Mouse (Mus musculus) gastrocnemius, postnatal 4 days (tissue): ENCODE measurements around the gene Astn2. TPM values are rescaled to one million over a fixed set of nuclear protein-coding genes. Genes with fewer than 3 reads are reported as not detected.

ENCODE experiments used
- DNase-seq, 2 experiments: peaks; one replicate each; pipeline ENCODE4 v3.0.0; 2021 to 2022; ENCODE audit warnings: low spot score in 2 of 2, mixed read lengths in 2 of 2
- total RNA-seq, 2 experiments: library from RNA; stranded (reverse); gene quantifications; 2 replicates each; pipeline ENCODE4 v1.2.3; 2021

Gene Astn2
- total RNA-seq, 2 experiments from 2014 or later: 3.3 to 4.3 TPM

DNA sequence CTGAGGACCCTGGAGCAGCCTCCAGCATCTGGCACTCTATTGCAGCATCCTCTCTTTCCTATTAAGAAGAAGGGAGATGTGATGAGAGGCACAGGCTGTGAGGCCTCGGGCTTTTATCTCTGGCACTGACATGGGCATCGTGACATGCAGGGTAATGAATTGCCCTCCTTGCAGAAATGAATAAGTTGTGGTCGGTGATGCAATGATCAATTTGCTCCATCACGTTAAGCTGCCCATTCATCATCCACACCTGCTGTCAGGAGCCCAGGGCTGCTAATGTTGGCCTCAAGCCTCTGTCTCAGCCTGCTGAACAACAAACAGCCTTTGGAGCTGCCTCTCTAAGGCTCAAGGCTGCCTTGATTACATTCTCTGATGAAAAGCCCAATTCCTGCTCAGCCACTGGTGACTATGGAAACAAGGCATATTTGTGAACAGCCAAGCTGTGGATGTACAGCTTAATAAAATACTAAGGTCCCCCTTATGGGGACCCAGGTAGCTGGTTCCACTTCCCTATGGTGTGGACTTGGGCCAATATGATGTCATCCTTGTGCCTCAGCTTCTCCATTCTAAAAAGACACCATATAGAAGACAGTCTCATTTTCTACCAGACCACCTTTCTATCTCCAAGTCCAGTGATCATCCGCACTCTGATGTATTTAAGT, 515.9 kb downstream of the Astn2 start:
- DNase-seq: no peak

DNA sequence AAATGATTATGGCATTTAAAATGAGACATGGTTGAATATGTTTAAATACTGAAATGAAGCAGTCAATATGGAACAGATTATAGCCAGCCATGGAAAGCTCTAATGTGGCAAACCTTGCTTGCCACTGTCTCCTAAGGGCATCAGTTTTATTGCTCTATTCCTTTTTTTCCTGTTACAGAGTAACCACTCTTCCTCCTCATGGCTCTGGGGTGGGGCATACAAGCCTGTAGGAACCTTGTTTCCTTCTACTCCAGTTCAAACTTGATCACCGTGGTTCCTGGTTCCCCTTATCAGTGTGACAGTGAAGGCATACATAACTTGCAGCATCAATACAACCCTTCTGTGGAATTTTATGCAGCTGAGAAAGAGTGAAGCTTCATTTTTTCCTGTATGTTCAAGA, 517.5 kb downstream of the Astn2 start:
- no peak for DNase-seq

DNA sequence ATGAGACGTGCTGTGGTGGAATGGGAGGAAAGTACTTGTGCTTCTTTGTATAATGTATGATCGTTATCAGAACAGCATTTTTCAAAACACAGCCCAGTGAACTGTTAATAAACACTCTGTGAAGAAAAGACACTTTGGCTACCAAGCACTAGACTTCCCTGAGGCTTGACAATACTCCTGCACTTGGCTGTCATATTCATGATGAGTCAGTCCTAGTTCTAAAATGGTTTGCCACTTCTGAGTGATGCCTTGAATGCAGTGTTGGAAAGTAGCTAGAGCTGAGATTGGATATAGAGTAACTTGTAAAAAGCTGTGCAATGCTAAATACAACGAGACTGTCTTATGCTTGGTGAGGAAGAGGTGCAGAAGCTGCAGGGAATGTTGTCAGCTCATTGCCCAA, 518.5 kb downstream of the Astn2 start:
- no peak for DNase-seq

DNA sequence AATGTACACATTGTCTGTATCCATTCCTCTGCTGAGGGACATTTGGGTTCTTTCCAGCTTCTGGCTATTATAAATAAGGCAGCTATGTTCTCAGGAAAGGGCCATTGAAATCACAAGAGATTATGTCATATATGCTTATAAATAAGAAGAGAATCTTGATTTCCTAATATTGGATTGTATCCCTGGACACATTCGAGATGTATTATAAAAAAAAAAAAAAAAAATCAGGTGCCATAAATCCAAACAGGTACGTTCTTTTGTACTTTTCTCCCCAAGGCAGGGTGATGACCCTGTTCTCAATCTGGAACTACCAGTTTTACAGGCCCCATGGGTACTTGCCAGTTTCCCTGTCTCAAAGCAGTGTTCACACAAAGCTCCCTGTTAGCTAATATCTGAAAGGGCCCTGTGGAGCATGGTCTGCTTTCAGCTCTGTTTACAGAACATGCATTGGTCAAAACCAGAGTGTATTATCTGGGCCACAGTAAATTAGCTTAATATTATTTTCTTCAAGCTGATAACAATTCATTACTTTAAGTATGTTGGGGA, 530.1 kb downstream of the Astn2 start:
- no peak for DNase-seq

DNA sequence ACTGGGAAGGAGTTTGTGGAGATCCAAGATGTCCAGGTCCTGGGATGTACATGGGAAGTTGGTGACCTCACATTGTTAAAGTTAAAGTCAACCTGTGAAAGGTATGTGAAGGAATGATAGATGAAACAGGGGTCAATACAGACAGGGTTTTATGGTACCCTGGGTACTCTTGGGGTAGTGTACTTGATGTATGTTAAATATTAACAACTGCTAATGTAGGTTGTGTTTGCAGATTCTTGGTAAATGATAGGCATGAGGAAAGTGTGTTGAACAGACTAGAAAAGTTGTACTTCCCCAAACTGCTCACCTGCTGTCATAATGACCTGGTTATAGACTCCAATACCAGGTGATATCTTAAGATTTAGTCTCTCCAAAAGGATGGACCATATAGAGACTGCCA, 539.9 kb downstream of the Astn2 start:
- DNase-seq: no peak

DNA sequence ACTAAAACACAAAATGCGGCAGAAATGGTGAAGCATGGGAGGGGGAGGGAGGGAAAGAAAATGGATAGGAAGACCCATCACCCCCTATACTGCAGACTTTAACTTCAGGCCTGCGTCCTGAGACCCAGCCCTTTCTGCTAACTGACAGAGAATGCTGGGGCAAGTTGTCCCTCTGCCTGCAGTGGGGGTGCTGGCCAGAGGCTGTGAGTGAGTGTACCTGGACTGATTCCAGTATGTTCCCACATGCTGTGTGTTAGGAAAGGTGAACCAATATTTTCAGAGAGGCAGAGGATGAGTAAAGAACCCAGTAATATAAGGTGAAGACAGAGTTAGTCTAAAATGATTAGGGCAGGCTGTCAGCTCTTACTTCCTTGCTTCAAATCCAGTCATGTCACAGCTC, 561.2 kb downstream of the Astn2 start:
- DNase-seq: no peak

DNA sequence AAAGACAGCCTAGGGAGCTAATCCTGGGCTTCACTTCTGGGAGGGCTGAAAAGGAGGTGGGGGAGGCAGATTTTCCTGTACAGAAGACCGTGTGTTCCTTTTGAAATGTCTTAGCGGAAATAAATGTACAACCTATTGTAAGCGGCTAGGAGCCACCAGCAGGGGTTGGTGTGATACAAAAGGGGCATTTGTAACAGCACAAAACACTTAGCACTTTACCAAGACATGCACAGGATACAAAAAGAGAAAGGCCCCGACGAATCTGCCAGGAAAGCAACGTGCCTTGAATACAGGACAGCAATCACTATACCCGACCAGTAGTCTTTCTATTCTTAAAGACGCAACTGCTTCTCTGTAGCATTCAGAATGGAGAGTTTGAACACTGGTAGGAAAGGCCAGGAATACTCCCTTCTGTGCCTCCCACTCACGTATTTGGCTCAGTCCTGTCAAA, 564.8 kb downstream of the Astn2 start:
- no peak for DNase-seq

DNA sequence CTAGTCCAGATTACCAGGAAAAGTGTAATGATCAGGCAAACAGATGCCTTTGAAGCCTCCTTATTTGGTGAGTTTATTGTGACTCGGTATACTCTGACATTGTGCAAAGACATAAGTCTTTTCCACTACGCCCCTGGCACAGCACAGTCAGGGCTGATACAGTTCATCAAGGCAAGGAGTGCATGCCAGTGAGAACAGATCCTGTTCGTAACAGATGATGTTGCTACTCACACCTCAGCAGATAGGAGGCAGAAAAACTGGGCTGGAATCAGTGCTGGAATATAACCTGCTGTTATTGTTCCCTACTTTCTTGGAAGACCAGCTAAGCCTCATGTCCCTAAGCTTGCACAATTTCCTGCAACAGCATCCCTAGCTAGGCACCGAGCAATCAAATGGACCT, 565.6 kb downstream of the Astn2 start:
- DNase-seq: no peak

DNA sequence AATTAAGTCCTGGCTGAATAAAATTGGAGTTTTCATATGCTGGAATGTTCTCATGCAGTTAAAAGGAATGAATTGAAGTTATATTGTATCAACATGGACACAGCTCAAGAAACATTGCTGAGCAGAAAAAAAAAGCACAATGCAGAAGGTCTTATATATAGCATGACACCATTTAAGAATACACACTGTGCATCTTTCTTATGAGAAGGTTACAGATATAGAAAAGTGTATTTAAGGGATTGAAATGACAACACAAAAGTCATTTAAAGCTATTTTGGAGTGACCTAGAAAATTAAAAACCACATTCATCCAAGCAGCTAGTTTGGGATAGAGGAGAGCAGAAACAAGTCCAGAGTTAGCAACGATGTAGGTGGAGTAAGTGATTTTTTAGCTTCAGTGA, 571.4 kb downstream of the Astn2 start:
- DNase-seq: no peak

DNA sequence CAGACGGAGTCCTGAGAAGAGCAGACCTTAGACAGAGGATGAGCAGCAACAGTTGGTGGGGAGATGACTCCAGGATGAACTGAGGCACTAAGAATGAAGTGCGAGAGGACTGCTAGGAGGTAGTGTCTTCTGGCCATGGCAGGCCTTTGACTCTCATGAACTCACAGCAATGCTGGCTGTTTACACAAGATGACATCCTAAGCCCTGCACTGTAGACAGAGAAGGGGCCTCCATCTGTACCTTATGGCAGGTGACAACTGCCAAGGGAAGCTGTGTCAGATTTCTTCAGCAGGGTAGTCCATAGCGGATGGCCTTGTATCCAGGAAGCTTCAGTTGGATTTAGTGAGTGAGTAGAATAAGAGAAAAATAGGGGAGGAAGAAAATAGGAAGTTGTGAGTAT, 572.5 kb downstream of the Astn2 start:
- DNase-seq: no peak

DNA sequence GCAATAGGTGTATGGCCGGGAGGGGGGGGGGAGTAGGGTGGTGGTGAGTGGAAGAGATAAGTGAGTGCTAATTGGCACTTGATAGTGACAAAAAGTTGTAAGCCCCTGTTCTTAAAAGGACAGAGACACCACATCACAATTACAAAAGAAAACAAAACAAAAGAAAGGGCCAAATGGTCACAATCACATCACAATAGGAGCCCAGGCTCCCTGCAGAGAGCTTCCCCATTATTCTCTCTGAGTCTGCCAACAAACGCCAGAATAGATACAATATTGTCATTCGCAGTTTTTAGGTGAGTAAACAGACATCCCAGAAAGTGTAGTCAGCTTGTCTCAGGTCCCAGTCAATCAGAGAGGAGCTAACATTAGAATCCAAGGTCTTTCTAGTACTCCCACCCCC, 573.9 kb downstream of the Astn2 start:
- no peak for DNase-seq

DNA sequence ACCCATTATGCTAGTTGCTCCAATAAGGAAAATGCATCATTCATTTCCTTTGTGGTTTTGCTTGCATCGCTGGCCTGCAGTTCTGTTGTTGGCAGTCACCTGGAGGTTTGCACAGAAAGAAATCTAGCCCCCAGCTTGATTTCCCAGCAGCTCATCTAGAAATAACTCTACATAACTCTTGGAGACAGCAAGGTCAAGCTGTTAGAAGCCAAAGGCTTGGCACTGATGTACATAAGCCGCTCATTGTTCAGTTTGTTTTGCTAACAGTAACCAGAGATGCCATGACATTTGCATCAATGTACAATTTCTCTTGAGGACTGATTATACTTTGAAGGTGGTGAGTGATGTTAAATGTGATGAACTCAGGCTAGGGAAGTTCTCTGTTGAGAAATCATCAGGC, 583.3 kb downstream of the Astn2 start:
- no peak for DNase-seq

DNA sequence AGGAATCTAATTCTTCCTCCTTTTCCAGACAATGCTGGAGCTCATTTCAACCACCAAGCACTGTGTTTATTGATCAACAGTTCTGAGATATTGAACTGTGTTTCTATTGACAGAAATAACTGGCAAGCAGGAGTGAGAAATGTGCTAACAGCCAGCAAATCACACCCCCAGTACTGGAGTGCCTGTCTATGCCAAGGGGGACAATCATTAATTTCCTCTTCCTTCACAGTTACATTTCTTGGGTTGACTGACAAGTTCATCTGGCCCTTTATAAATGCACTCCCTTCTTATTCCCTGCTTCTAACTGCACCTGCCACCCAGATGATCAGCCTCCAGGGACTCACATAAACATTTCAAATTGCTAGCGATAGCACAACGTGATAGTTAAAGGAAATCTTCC, 584.2 kb downstream of the Astn2 start:
- no peak for DNase-seq

DNA sequence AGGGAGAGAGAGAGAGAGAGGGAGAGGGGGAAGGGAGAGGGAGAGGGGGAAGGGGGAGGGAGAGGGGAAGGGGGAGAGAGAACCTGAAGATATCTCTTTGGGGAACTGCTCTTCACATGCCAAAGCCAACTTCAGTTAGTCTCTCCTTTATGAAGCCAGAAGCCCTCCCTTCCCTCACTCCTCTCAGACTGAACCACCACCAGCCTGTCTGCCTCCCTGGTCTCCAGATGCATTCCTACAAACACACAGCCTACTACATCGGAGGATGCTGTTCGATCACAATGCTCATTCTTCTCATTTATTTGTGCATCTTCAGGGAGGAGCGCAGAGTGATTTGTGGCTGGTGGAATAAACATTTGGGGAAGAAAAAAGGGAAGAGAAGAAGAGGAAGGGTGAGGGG, 584.6 kb downstream of the Astn2 start:
- DNase-seq: no peak

DNA sequence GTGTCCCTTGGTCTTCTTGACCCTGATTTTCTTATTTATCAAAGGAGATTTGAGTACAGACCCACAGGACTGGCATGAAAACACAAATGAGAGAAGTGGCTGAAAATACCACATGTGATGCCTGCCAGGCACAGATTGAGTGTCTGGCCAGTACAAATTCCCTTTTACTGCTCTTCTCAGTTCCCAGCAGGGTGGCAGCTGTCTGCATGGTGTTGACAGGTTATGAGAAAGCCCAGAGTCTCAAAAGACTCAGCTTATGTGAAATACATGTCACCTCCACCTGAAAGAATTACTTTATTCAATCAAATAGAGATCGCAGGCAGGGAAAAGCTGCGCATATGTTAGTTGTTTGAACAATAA, 590.3 kb downstream of the Astn2 start:
- no peak for DNase-seq

DNA sequence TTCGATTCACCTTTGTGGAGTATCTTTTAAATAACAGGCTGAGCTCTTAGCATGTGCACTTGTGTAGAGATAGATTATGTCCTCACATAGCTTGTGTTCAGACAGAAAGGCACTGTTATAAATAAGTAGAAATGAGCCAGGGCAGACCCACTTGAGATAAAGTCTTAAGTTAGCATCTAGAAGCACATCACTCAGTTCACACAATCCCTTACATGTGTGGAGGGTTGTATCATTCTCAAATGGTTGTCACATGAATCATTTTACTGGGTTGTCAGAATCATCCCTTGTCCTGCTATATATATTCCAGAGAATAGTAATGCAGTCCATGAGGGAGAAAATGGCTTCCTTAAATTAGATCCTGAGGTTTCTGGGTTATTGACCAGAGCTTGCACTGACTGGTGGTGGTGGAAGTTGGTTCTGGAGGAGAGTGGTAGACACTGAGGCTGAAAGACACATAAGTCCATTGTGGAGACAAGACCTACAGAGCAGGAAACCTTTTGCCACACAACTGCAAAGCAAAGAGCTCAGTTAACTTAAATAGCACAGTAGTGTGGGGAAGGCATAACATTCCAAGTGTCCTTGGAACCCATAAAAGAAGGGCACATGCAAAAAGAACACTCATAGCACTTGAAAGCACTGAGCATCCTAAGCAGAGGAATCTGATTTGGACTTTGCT, 590.8 kb downstream of the Astn2 start:
- no peak for DNase-seq

DNA sequence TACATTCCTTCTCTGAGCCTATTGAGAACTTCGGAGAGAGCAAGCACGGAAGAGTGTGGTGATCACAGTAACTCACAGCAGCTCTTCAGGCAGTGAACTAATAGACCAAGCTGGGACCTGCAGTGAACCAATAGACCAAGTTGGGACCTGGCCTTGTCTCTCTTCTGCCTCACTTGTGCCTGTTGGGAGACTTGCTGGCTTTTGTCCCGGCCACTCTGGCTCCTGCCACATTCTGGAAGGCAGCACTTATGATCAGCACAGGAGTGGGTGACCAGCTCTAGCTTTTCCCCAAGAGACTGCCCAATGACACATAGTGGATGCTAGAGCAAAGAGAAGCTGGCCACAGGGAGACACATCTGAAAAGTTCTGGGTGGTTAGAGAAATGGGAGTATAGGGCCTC, 597.1 kb downstream of the Astn2 start:
- no peak for DNase-seq

DNA sequence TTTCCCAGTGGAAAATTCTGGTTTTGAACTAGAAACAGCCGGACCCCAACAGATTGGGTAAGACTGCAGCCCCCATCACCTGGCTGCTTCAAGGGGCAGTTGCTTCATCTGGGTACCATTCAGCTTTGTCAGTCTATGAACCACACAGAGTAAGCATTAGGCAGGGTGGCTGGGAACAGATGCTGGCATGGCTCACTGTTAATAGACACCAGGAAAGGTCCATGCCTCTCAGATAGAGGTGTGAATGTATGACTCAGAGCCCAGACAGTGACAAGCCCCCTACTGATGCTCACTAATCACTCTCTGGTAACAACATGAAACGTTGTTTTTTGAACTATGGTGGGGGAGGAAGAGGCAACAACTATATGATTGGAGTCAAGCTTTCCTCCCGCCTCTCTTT, 603.2 kb downstream of the Astn2 start:
- no peak for DNase-seq

DNA sequence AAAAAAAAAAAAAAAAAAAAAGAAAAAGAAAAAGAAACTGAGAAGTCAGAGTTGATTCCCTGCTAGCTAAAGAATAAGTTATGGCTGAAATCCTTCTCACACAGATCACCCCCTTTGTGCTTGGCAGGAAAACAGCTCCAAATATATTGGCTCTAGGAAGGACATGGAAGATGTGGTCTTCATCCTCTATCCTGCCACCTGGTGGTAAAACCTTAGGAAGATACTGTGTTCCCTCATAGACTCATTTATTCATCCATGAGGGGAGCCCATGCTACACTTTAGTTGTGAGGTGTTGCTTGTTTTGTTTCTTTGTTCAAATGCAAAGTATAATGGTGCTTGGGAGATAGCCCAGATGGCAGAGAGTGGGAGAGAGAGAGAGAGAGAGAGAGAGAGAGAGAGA, 613.4 kb downstream of the Astn2 start:
- no peak for DNase-seq

DNA sequence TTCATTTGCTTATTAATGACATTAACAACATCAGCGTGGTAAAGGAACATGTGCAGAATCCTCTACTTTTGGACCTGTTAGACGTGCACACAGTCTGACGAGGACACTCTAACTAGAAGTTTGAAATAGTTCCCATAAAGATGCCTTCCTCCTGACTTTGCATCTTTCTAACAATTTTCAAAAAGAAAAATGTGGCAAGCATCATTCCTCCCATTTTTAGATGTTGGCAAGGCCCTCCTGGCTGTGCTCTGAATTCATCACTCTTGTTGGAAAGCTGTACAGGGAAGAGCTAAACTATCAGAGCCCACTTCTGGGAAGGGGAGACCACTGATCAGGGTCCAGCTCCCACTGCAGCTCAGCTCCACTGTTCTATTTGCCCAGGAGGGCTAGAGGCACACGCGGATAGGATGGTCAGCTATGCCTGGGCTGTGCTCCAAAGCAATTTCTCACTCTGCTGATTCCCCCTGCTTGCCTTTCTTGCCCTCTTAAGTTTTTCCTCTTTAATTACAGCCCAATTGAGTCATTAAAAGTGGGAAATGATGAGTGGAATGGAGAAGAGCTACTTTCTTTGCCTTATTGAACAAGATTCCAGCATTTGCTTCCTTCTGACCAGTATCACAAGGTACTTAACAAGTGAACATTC, 630.9 kb downstream of the Astn2 start:
- no peak for DNase-seq

DNA sequence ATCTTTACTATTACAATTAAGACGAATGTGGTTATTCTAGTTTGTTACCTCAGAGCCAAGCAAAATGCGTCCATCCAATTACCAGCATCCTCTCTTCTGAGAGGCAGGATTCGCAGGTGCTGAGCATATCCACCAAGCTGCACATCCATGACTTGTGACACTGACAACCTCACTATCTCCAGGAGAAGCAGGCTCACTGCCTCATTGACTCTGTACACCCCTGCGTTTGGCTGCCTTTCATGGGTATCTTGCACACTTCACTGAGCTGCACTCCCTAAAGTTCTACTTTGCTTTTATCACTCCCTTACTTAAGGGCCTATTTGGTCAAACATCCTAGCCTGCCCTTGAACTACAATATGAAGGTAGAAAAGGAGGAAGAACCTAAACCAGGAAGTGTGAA, 633.5 kb downstream of the Astn2 start:
- no peak for DNase-seq

DNA sequence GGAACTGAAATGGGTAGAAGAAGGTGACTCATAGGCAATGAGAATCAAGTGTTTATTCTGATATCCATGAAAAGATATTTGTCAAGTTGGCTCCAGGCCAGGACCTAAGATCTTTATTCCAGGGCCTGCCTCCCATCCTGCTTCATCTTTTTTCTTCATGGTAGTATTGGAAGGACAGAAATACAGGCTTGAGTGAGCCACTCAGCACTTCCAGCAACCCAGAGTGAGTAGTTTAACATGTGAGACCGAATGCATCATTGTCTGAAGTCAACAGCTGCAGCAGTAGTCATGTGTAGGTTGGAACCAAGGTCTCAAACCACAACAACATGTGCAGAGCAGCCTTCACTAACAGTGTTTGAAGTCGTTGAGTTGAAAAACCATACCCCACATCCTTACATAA, 636.5 kb downstream of the Astn2 start:
- DNase-seq: no peak

DNA sequence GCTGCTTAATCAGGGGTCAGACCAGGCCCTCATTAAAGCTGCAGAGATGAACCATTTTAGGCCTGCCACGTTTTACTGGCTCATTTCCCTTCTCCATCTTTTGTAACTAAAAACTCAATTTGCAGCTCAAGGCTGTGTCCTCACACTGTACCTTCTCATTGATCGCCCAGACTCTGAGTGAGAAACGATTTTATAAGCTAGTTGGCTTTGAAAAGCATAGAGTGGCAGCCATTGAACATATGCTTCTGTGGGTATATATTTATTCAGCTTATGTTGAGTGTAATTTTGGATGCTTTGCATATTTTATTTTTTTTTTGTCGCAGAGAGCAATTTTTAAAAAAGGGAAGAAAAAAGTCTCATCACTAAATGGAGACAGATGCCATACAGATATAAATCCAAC, 637.0 kb downstream of the Astn2 start:
- no peak for DNase-seq
